Mouse (Mus musculus): ENCODE measurements around the gene Dio1.

GRCm38 (mm10) chr4:107291611-107292272 lies 15.2 kb downstream of the Dio1 start:
- TF ChIP-seq MAFK (IDR thresholded peaks at IDR 0.05; ENCODE audit: insufficient read depth, low read depth, low read length) = no peak
- no peak for TF ChIP-seq ZC3H11A (IDR thresholded peaks at IDR 0.05; ENCODE audit: borderline replicate concordance, low read depth, low read length)
- TF ChIP-seq ZNF384 (IDR thresholded peaks at IDR 0.05; ENCODE audit: low read depth, low read length) = no peak
